Mouse (Mus musculus) hindbrain, postnatal 0 days (tissue): ENCODE results near the gene Gm20388. TPM values are rescaled to one million over a fixed set of nuclear protein-coding genes. Genes with fewer than 3 reads are reported as not detected.
"Not testable (repeated sequence)": the region's sequence is repeated elsewhere in the genome, so short reads cannot be mapped to it uniquely, and the experiment has no call there.

Source experiments
- ATAC-seq: fragments of 200-750 bp; cut with Nextera tagmentation; 2 replicates; pipeline ENCODE4 v1.8.0; 2017; ENCODE audit warnings: mild to moderate bottlenecking, moderate TSS enrichment, moderate library complexity
- DNase-seq: peaks from one replicate; pipeline ENCODE4 v3.0.0-alpha.2; 2015; ENCODE audit warnings: low spot score
- H3K27ac ChIP-seq: fragments of 300-500 bp; sonication (generic); 2 replicates; pipeline ENCODE4 v1.5.1; 2014; ENCODE audit warnings: mild to moderate bottlenecking
- H3K27me3 ChIP-seq: fragments of 300-500 bp; sonication (generic); 2 replicates; pipeline ENCODE4 v1.6.1; 2014; ENCODE audit warnings: low read length, mixed read lengths; ENCODE audit not compliant: insufficient read depth
- H3K36me3 ChIP-seq: fragments of 300-500 bp; sonication (generic); 2 replicates; pipeline ENCODE4 v1.6.1; 2014; ENCODE audit warnings: low read length, mixed read lengths; ENCODE audit not compliant: insufficient read depth
- H3K4me1 ChIP-seq: fragments of 300-500 bp; sonication (generic); 2 replicates; pipeline ENCODE4 v1.6.1; 2014; ENCODE audit warnings: antibody characterized with exemption, low read length, mixed read lengths; ENCODE audit not compliant: insufficient read depth
- H3K4me2 ChIP-seq: fragments of 300-500 bp; sonication (generic); 2 replicates; pipeline ENCODE4 v1.6.1; 2014; ENCODE audit warnings: low read depth, mild to moderate bottlenecking, low read length, moderate library complexity, mixed read lengths
- H3K4me3 ChIP-seq: fragments of 300-500 bp; sonication (generic); 2 replicates; pipeline ENCODE4 v1.5.1; 2014; ENCODE audit warnings: low read length
- H3K9ac ChIP-seq: fragments of 300-500 bp; sonication (generic); replicated peaks from 2 replicates; pipeline ENCODE4 v1.6.1; 2014; ENCODE audit warnings: mild to moderate bottlenecking, low read length, moderate library complexity, mixed read lengths
- H3K9me3 ChIP-seq: fragments of 300-500 bp; sonication (generic); 2 replicates; pipeline ENCODE4 v1.6.1; 2016; ENCODE audit warnings: low read length, mixed read lengths
- CTCF ChIP-seq: IDR thresholded peaks from 2 replicates; pipeline ENCODE4 v1.5.1; 2016; ENCODE audit warnings: antibody characterized with exemption, control low read depth, low read depth
- WGBS: fragments of 180-500 bp; shearing (Covaris S2); extraction: QIAGEN DNeasy Blood & Tissue Kit; methylation state at CpG from one replicate; pipeline ENCODE4 v1.1.7; 2014; 5-methylcytosine and 5-hydroxymethylcytosine counted together
- polyA plus RNA-seq: library from polyadenylated mRNA; unstranded; fragments of >200 nt; fragmentation: Nextera tagmentation; extraction: Ambion mirVana; gene quantifications from 2 replicates; pipeline ENCODE4 v1.2.1, GENCODE M21; 2015
- total RNA-seq: library from RNA; depleted of rRNA; stranded (reverse); fragments of >200 nt; gene quantifications from 2 replicates; pipeline ENCODE4 v1.2.3, GENCODE M21; 2014

Gene Gm20388
- total and polyA plus RNA-seq, 2 experiments from 2014 or later, result 71.3 TPM; not detected in 1

- WGBS, result 90% methylated on average over 6 of the region's 6 CpGs
- H3K27ac ChIP-seq, result no peak overlapping the region
- no peaks in the 10 kb centered on the region for H3K4me1 ChIP-seq
- TF ChIP-seq CTCF, result no peak
- no peak overlapping the region for H3K4me3 ChIP-seq
- ATAC-seq, result no peak
- DNase-seq, result no peak
- no peaks in the 10 kb centered on the region for H3K9me3 ChIP-seq
- peaks cover 42% of the 10 kb centered on the region for H3K36me3 ChIP-seq
- no peak overlapping the region for H3K9ac ChIP-seq
- H3K27me3 ChIP-seq, result no peaks in the 10 kb centered on the region
- H3K4me2 ChIP-seq, result no peak overlapping the region
Observed at GRCm38 (mm10) chr8:124007829-124008228, 4097.2 kb downstream of the Gm20388 start.

DNA sequence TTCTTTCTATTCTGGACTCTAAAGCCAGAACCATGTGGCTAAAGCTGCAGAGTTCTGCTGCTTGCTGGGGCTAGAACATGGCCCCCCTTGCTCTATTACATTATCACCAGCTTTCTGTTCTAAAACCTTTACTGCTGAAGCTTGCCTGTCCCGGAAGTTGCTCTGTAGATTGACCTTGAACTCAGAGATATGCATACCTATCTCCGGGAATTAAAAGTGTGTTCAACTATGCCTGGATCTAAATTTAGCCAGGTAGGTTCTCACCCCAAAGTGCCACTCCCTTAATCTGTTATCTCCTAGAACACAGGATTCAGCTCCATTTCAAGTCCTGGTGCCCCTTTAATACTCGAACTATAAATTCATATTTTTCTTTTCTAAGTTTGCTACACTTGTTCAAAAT lies 4100.9 kb downstream of the Gm20388 start:
- Histone ChIP-seq H3K9ac (no peak overlapping the region), H3K4me1 (no peaks in the 10 kb centered on the region), H3K27me3 (no peaks in the 10 kb centered on the region), H3K4me2 (no peak overlapping the region), H3K9me3 (no peaks in the 10 kb centered on the region), H3K36me3 (peaks cover 13% of the 10 kb centered on the region; the same call in 1 of the 2 replicates), H3K27ac (no peak overlapping the region), H3K4me3 (no peak overlapping the region)
- WGBS, result 91% methylated on average over 3 of the region's 3 CpGs
- no peak for TF ChIP-seq CTCF
- DNase-seq, result no peak
- ATAC-seq, result no peak

DNA sequence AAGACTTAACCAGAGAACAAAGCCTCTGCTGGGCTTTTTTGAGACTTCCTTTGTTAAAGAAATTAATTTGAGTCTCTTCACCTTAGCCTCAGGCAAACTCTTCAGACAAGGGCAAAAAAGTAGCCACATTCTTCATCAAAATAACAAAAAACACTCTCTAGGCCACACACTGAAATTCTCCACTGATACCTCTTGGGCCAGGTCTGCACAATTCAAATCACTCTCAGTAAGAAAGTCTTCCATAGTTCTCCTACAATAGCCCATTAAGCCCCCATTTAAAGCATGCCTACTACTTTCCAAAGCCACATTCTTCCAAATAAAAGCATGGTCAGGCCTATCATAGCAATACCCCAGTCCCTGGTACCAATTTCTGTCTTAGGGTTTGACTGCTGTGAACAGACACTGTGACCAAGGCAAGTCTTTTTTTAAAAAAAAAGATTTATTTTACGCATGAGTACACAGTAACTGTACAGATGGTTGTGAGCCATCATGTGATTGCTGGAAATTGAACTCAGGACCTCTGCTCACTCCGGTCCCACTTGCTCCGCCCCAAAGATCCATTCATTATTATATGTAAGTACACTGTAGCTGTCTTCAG lies 4101.4 kb downstream of the Gm20388 start:
- Histone ChIP-seq H3K4me3 (no peak overlapping the region), H3K4me1 (no peaks in the 10 kb centered on the region), H3K9ac (no peak overlapping the region), H3K27ac (no peak overlapping the region), H3K9me3 (no peaks in the 10 kb centered on the region), H3K27me3 (no peaks in the 10 kb centered on the region), H3K36me3 (peaks cover 8% of the 10 kb centered on the region; the same call in 1 of the 2 replicates), H3K4me2 (no peak overlapping the region)
- DNase-seq, result no peak
- no peak for ATAC-seq
- no peak for TF ChIP-seq CTCF
- 94% methylated on average over 3 of the region's 3 CpGs for WGBS

GRCm38 (mm10) chr8:124014299-124014698 lies 4103.7 kb downstream of the Gm20388 start:
- WGBS, result 97% methylated on average over 7 of the region's 7 CpGs
- H3K4me2 ChIP-seq, H3K4me3 ChIP-seq: not testable (repeated sequence)

DNA sequence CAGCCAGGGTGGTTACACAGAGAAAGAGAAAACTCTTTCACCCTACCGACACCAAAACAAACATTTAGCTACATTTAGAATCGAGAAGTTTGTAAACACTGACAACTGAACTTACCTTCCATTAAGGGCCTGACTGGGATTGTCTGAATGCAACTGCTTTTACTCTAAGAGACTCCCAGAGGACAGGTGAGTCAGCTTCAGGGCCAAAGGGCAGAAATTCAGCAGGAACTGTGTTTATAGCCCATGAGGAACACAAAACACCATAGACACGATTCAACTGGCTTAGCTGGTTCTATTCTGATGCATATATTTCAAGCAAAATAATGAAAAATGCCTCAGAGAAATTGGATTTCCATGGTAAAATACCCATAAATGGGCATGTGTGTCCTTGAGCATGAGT lies 4104.1 kb downstream of the Gm20388 start:
- DNase-seq (no peak), ATAC-seq (no peak)
- Histone ChIP-seq H3K36me3 (no peaks in the 10 kb centered on the region), H3K9me3 (no peaks in the 10 kb centered on the region), H3K4me2 (no peak overlapping the region), H3K27ac (no peak overlapping the region), H3K4me1 (peaks cover 8% of the 10 kb centered on the region), H3K27me3 (no peaks in the 10 kb centered on the region), H3K9ac (no peak overlapping the region), H3K4me3 (no peak overlapping the region)
- no peak for TF ChIP-seq CTCF
- 89% methylated on average over 3 of the region's 3 CpGs for WGBS

More at GRCm38 (mm10) chr8:124014299-124014698, 4103.7 kb downstream of the Gm20388 start:
- not testable (repeated sequence) for H3K27me3 ChIP-seq, H3K9me3 ChIP-seq, ATAC-seq, H3K4me1 ChIP-seq, H3K36me3 ChIP-seq, DNase-seq, H3K27ac ChIP-seq, H3K9ac ChIP-seq

- no peaks in the 10 kb centered on the region for H3K9me3 ChIP-seq
- DNase-seq, result no peak
- H3K27me3 ChIP-seq, result no peaks in the 10 kb centered on the region
- 37% methylated on average over 13 of the region's 13 CpGs for WGBS
- H3K36me3 ChIP-seq, result 0 out of 2 replicates have a peak, but pooled peaks cover 5% of the 10 kb centered on the region
- no peak overlapping the region for H3K9ac ChIP-seq
- ATAC-seq, result no peak
- no peak for TF ChIP-seq CTCF
- peak overlapping the region; percentile 71 for H3K4me2 ChIP-seq
- peaks cover 16% of the 10 kb centered on the region for H3K4me1 ChIP-seq
- H3K27ac ChIP-seq, result no peak overlapping the region
- peak overlapping the region; percentile 71 for H3K4me3 ChIP-seq
Observed at GRCm38 (mm10) chr8:124019782-124020181, 4109.1 kb downstream of the Gm20388 start.

GRCm38 (mm10) chr8:124020439-124021236 lies 4110.0 kb downstream of the Gm20388 start:
- Histone ChIP-seq H3K27me3 (no peaks in the 10 kb centered on the region), H3K9me3 (no peaks in the 10 kb centered on the region), H3K4me1 (peaks cover 16% of the 10 kb centered on the region), H3K4me3 (peak overlapping the region; percentile 71), H3K4me2 (peak overlapping the region; percentile 71), H3K9ac (peak overlapping the region; percentile 72), H3K27ac (peak overlapping the region; percentile 87), H3K36me3 (0 out of 2 replicates have a peak, but pooled peaks cover 5% of the 10 kb centered on the region)
- 1% methylated on average over 45 of the region's 87 CpGs for WGBS
- DNase-seq (peak; percentile 92), ATAC-seq (peak; percentile 91)
- 0 out of 2 replicates have a peak, but pooled peaks have one; percentile 28 for TF ChIP-seq CTCF
